Mouse (Mus musculus) embryonic fibroblast, embryonic 13.5 days (primary cell): ENCODE measurements around the gene Nmnat2.

Source experiments
- CTCF ChIP-seq: IDR thresholded peaks from 2 replicates; pipeline ENCODE4 v1.5.1; 2011; ENCODE audit warnings: mild to moderate bottlenecking, control low read depth, low read length, moderate library complexity, borderline replicate concordance; ENCODE audit not compliant: insufficient read depth
- POLR2A ChIP-seq: IDR thresholded peaks from 2 replicates; pipeline ENCODE4 v1.6.1; 2011; ENCODE audit warnings: low read depth, mild to moderate bottlenecking, control low read depth, low read length, moderate library complexity

GRCm38 (mm10) chr1:153087771-153088170 lies 133.0 kb downstream of the Nmnat2 start:
- no peak for TF ChIP-seq POLR2A
- no peak for TF ChIP-seq CTCF
